Mouse (Mus musculus): Measurements from ENCODE around the gene Prnp.

DNA sequence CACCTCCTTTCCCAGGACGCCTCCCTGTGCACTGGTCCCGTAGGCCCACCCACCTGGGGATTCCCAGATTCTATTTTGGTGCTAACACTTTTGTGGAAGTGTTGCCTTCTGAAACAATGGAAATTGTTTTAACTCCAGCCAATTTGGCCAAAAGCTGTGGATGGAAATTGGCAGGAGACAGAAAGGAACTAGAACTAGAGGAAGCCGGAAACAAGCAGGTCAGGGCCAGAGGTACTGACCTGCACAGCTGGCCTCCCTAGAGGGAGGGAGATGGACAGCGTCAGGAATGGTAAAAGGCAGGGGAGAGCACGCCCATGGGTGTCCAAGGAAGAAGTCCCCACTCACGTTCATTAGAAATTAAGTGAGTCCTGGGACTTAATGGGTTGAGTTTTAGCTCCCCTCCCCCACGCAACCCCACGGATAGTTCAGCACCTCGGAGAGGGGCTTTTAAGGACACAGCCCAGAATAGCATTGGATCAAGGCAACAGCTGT is 48.0 kb downstream of the Prnp start:
- TF ChIP-seq POLR2AphosphoS2 (IDR thresholded peaks at IDR 0.05; ENCODE audit: low read length) (no peak), CTCF (IDR thresholded peaks at IDR 0.05 in 2 of 3, conservative IDR thresholded peaks at IDR 0.05 in 1 of 3; ENCODE audit: control insufficient read depth in 1 of 3, insufficient read depth in 1 of 3, low read depth in 2 of 3, low read length in 3 of 3, poor library complexity in 1 of 3, severe bottlenecking in 1 of 3) (no peak), POLR2A (IDR thresholded peaks at IDR 0.05; ENCODE audit: control insufficient read depth in 1 of 2, insufficient read depth in 1 of 2, low read depth in 1 of 2, low read length in 2 of 2, poor library complexity in 1 of 2) (no peak), EP300 (IDR thresholded peaks at IDR 0.05; ENCODE audit: low read depth in 1 of 2, low read length in 2 of 2) (no peak), USF1 (IDR thresholded peaks at IDR 0.05; ENCODE audit: low read depth, low read length) (no peak), CHD1 (IDR thresholded peaks at IDR 0.05; ENCODE audit: low read depth, low read length) (no peak), MAFK (IDR thresholded peaks at IDR 0.05; ENCODE audit: borderline replicate concordance, low read depth, low read length) (no peak), MYB (IDR thresholded peaks at IDR 0.05; ENCODE audit: low read depth, low read length) (no peak), RCOR1 (IDR thresholded peaks at IDR 0.05; ENCODE audit: low read depth, low read length) (no peak), UBTF (IDR thresholded peaks at IDR 0.05; ENCODE audit: borderline replicate concordance, insufficient read depth, low read depth, low read length) (no peak), USF2 (IDR thresholded peaks at IDR 0.05; ENCODE audit: borderline replicate concordance in 1 of 2, insufficient read depth in 1 of 2, low read depth in 1 of 2, low read length in 2 of 2) (no peak), ZNF384 (IDR thresholded peaks at IDR 0.05; ENCODE audit: low read depth, low read length) (no peak), BHLHE40 (IDR thresholded peaks at IDR 0.05; ENCODE audit: borderline replicate concordance, low read depth, low read length) (no peak), MAX (IDR thresholded peaks at IDR 0.05; ENCODE audit: low read length) (no peak)
